Mouse (Mus musculus) liver, adult 2 months (tissue): ENCODE measurements at regions not wholly inside any gene's neighbourhood (a gene's known extent, or its start where the extent isn't known, plus 50 kb on each side); places are given as distances from the start of the nearest gene placed in this dataset.

Experiments used
- CTCF ChIP-seq: fragments of 200-500 bp; IDR thresholded peaks from 2 replicates; pipeline ENCODE4 v1.5.1; 2011; ENCODE audit warnings: low read depth, low read length, control low read depth
- POLR2A ChIP-seq: fragments of 200-500 bp; IDR thresholded peaks from 2 replicates; pipeline ENCODE4 v1.6.1; 2011; ENCODE audit warnings: low read length, control low read depth; ENCODE audit not compliant: insufficient read depth; ENCODE audit errors: extremely low read depth

GRCm38 (mm10) chr3:151949865-151950264 is 112.4 kb upstream of the Ptgfr start:
- TF ChIP-seq POLR2A = no peak
- TF ChIP-seq CTCF = no peak
